Mouse (Mus musculus): ENCODE results near the gene Ncapd2. TPM values are rescaled to one million over a fixed set of nuclear protein-coding genes. Genes with fewer than 3 reads are reported as not detected.

The Ncapd2 gene
- polyA plus RNA-seq, 1 experiment from 2014 or later: 16.6 TPM

DNA sequence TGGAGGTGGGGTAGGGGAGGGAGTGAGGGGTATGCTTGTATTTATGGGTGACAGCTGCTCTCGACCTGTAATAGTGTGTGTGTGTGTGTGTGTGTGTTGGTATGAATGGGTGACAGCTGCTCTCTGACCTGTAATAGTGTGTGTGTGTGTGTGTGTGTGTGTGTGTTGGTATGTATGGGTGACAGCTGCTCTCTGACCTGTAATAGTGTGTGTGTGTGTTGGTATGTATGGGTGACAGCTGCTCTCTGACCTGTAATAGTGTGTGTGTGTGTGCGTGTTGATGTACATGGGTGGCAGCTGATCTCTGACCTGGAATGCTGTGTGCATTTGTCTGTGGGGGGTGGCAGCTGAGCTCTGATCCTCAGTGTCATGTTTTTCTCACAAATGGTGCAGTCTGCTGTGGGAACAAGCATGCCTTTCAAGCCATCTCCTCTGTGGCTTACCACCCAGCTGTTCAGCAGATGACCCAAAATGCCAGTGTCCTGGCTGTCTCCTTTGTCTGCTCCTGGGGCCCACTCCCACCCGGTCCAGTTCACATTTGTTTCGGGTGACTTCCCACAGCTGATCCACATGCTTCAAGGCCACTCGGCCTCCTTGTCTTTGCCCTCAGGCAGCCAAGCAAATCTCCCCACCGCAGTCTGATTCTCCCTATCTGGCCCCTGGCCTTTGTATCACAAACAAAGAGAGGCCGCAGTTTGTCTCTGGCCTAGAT lies 34.4 kb downstream of the Ncapd2 start:
- H3K36me3 ChIP-seq (ENCODE audit: control insufficient read depth, insufficient read depth, low read length): peaks cover 7% of the 10 kb centered on the region
- no peak overlapping the region for H3K4me3 ChIP-seq (ENCODE audit: low read depth, low read length)
- no peak overlapping the region for H3K4me2 ChIP-seq (replicated peaks; ENCODE audit: low read depth)
- H3K4me1 ChIP-seq (replicated peaks; ENCODE audit: control insufficient read depth, insufficient read depth): no peaks in the 10 kb centered on the region
- no peak for ATAC-seq (ENCODE audit: low FRiP score, low TSS enrichment)
- H3K9me3 ChIP-seq (ENCODE audit: control insufficient read depth, low read length): no peaks in the 10 kb centered on the region
- DNase-seq (ENCODE audit: low spot score): no peak
- no peaks in the 10 kb centered on the region for H3K27me3 ChIP-seq (ENCODE audit: control insufficient read depth, insufficient read depth, low read length)
- H3K9ac ChIP-seq (ENCODE audit: low read length): no peak overlapping the region
- TF ChIP-seq CTCF (IDR thresholded peaks at IDR 0.05; ENCODE audit: low read depth) (no peak), EP300 (optimal IDR thresholded peaks at IDR 0.05) (no peak)
- WGBS: 60% methylated on average over 7 of the region's 7 CpGs
- no peak overlapping the region for H3K27ac ChIP-seq (replicated peaks)

- H3K9ac ChIP-seq (ENCODE audit: low read length): no peak overlapping the region
- TF ChIP-seq EP300 (optimal IDR thresholded peaks at IDR 0.05): no peak
- no peak for TF ChIP-seq CTCF (IDR thresholded peaks at IDR 0.05; ENCODE audit: low read depth)
- no peak overlapping the region for H3K4me3 ChIP-seq (ENCODE audit: low read depth, low read length)
- no peak for ATAC-seq (ENCODE audit: low FRiP score, low TSS enrichment)
- no peaks in the 10 kb centered on the region for H3K27me3 ChIP-seq (ENCODE audit: control insufficient read depth, insufficient read depth, low read length)
- no peak overlapping the region for H3K27ac ChIP-seq (replicated peaks)
- H3K9me3 ChIP-seq (ENCODE audit: control insufficient read depth, low read length): no peaks in the 10 kb centered on the region
- no peak overlapping the region for H3K4me2 ChIP-seq (replicated peaks; ENCODE audit: low read depth)
- H3K36me3 ChIP-seq (ENCODE audit: control insufficient read depth, insufficient read depth, low read length): peaks cover 7% of the 10 kb centered on the region
- H3K4me1 ChIP-seq (replicated peaks; ENCODE audit: control insufficient read depth, insufficient read depth): no peaks in the 10 kb centered on the region
- no peak for DNase-seq (ENCODE audit: low spot score)
- 84% methylated on average over 3 of the region's 3 CpGs for WGBS
These were observed 35.0 kb downstream of the Ncapd2 start for GRCm38 (mm10) chr6:125156491-125156890.

DNA sequence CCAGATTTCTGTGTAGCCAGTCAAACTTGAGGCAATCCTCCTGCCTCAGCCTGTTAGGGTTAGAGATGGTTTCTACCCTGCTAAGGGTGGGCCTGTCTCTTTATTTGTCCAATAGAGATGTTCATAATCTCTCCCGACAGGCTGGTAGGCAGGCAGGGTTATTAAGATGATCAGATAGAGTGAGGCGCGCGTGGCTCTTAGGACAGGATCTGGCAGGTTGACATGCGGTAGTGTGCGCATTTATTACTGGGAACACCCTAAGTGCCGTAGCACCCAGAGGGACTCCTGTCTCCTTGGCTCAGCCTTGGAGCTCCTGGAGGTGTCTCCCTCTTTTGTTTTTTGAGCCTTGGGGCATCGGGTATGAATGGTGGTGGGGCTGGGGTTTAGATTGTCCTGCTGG lies 36.2 kb downstream of the Ncapd2 start:
- ATAC-seq (ENCODE audit: low FRiP score, low TSS enrichment): no peak
- peaks cover 7% of the 10 kb centered on the region for H3K36me3 ChIP-seq (ENCODE audit: control insufficient read depth, insufficient read depth, low read length)
- no peak overlapping the region for H3K4me2 ChIP-seq (replicated peaks; ENCODE audit: low read depth)
- no peak overlapping the region for H3K27ac ChIP-seq (replicated peaks)
- no peak for DNase-seq (ENCODE audit: low spot score)
- 77% methylated on average over 8 of the region's 8 CpGs for WGBS
- no peaks in the 10 kb centered on the region for H3K4me1 ChIP-seq (replicated peaks; ENCODE audit: control insufficient read depth, insufficient read depth)
- H3K27me3 ChIP-seq (ENCODE audit: control insufficient read depth, insufficient read depth, low read length): no peaks in the 10 kb centered on the region
- H3K9me3 ChIP-seq (ENCODE audit: control insufficient read depth, low read length): no peaks in the 10 kb centered on the region
- no peak overlapping the region for H3K4me3 ChIP-seq (ENCODE audit: low read depth, low read length)
- no peak for TF ChIP-seq EP300 (optimal IDR thresholded peaks at IDR 0.05)
- TF ChIP-seq CTCF (IDR thresholded peaks at IDR 0.05; ENCODE audit: low read depth): no peak
- H3K9ac ChIP-seq (ENCODE audit: low read length): no peak overlapping the region

GRCm38 (mm10) chr6:125154550-125154949 lies 37.0 kb downstream of the Ncapd2 start:
- DNase-seq (ENCODE audit: low spot score) (peak; percentile 52), ATAC-seq (ENCODE audit: low FRiP score, low TSS enrichment) (no peak)
- H3K4me1 ChIP-seq (replicated peaks; ENCODE audit: control insufficient read depth, insufficient read depth): no peaks in the 10 kb centered on the region
- H3K9ac ChIP-seq (ENCODE audit: low read length): no peak overlapping the region
- H3K9me3 ChIP-seq (ENCODE audit: control insufficient read depth, low read length): no peaks in the 10 kb centered on the region
- H3K27me3 ChIP-seq (ENCODE audit: control insufficient read depth, insufficient read depth, low read length): no peaks in the 10 kb centered on the region
- TF ChIP-seq CTCF (IDR thresholded peaks at IDR 0.05; ENCODE audit: low read depth) (peak; percentile 68), EP300 (optimal IDR thresholded peaks at IDR 0.05) (no peak)
- H3K4me2 ChIP-seq (replicated peaks; ENCODE audit: low read depth): no peak overlapping the region
- peaks cover 7% of the 10 kb centered on the region; the same call in 1 of the 2 replicates for H3K36me3 ChIP-seq (ENCODE audit: control insufficient read depth, insufficient read depth, low read length)
- H3K27ac ChIP-seq (replicated peaks): no peak overlapping the region
- no peak overlapping the region for H3K4me3 ChIP-seq (ENCODE audit: low read depth, low read length)

GRCm38 (mm10) chr6:125153682-125154081 lies 37.8 kb downstream of the Ncapd2 start:
- Histone ChIP-seq H3K4me2 (replicated peaks; ENCODE audit: low read depth) (no peak overlapping the region), H3K36me3 (ENCODE audit: control insufficient read depth, insufficient read depth, low read length) (peaks cover 2% of the 10 kb centered on the region; the same call in 1 of the 2 replicates), H3K4me1 (replicated peaks; ENCODE audit: control insufficient read depth, insufficient read depth) (no peaks in the 10 kb centered on the region), H3K9me3 (ENCODE audit: control insufficient read depth, low read length) (no peaks in the 10 kb centered on the region), H3K4me3 (ENCODE audit: low read depth, low read length) (no peak overlapping the region), H3K9ac (ENCODE audit: low read length) (no peak overlapping the region), H3K27me3 (ENCODE audit: control insufficient read depth, insufficient read depth, low read length) (no peaks in the 10 kb centered on the region), H3K27ac (replicated peaks) (no peak overlapping the region)
- no peak for DNase-seq (ENCODE audit: low spot score)
- TF ChIP-seq CTCF (IDR thresholded peaks at IDR 0.05; ENCODE audit: low read depth) (no peak), EP300 (optimal IDR thresholded peaks at IDR 0.05) (no peak)
- no peak for ATAC-seq (ENCODE audit: low FRiP score, low TSS enrichment)
- 89% methylated on average over 4 of the region's 4 CpGs for WGBS

- no peak for TF ChIP-seq EP300 (optimal IDR thresholded peaks at IDR 0.05)
- TF ChIP-seq CTCF (IDR thresholded peaks at IDR 0.05; ENCODE audit: low read depth): no peak
- Histone ChIP-seq H3K4me3 (ENCODE audit: low read depth, low read length) (no peak overlapping the region), H3K36me3 (ENCODE audit: control insufficient read depth, insufficient read depth, low read length) (no peaks in the 10 kb centered on the region), H3K4me2 (replicated peaks; ENCODE audit: low read depth) (no peak overlapping the region), H3K4me1 (replicated peaks; ENCODE audit: control insufficient read depth, insufficient read depth) (no peaks in the 10 kb centered on the region), H3K9me3 (ENCODE audit: control insufficient read depth, low read length) (no peaks in the 10 kb centered on the region), H3K27me3 (ENCODE audit: control insufficient read depth, insufficient read depth, low read length) (no peaks in the 10 kb centered on the region), H3K27ac (replicated peaks) (no peak overlapping the region), H3K9ac (ENCODE audit: low read length) (no peak overlapping the region)
- 76% methylated on average over 5 of the region's 5 CpGs for WGBS
- no peak for DNase-seq (ENCODE audit: low spot score)
- ATAC-seq (ENCODE audit: low FRiP score, low TSS enrichment): no peak
These were observed 38.5 kb downstream of the Ncapd2 start for GRCm38 (mm10) chr6:125153018-125153389.
